Mouse (Mus musculus) neural tube, embryonic 12.5 days (tissue): Measurements from ENCODE around the gene Cpeb1. TPM values are rescaled to one million over a fixed set of nuclear protein-coding genes. Genes with fewer than 3 reads are reported as not detected.

Experiments used
- ATAC-seq: fragments of 200-750 bp; cut with Nextera tagmentation; 2 replicates; pipeline ENCODE4 v1.8.0; 2017; ENCODE audit warnings: low read depth, mild to moderate bottlenecking, moderate TSS enrichment, moderate library complexity; ENCODE audit not compliant: low FRiP score
- H3K27ac ChIP-seq: fragments of 300-500 bp; sonication (generic); 2 replicates; pipeline ENCODE4 v1.5.1; 2016
- H3K27me3 ChIP-seq: fragments of 300-500 bp; sonication (generic); replicated peaks from 2 replicates; pipeline ENCODE4 v1.6.1; 2016; ENCODE audit warnings: mild to moderate bottlenecking
- H3K36me3 ChIP-seq: fragments of 300-500 bp; sonication (generic); 2 replicates; pipeline ENCODE4 v1.6.1; 2016; ENCODE audit warnings: mild to moderate bottlenecking
- H3K4me1 ChIP-seq: fragments of 300-500 bp; sonication (generic); 2 replicates; pipeline ENCODE4 v1.6.1; 2016
- H3K4me2 ChIP-seq: fragments of 300-500 bp; sonication (generic); replicated peaks from 2 replicates; pipeline ENCODE4 v1.6.1; 2016; ENCODE audit warnings: mild to moderate bottlenecking
- H3K4me3 ChIP-seq: fragments of 300-500 bp; sonication (generic); 2 replicates; pipeline ENCODE4 v1.5.1; 2016
- H3K9ac ChIP-seq: fragments of 300-500 bp; sonication (generic); 2 replicates; pipeline ENCODE4 v1.6.1; 2016; ENCODE audit warnings: mild to moderate bottlenecking
- H3K9me3 ChIP-seq: fragments of 300-500 bp; sonication (generic); 2 replicates; pipeline ENCODE4 v1.6.1; 2016; ENCODE audit warnings: mild to moderate bottlenecking
- WGBS: fragments of 180-500 bp; shearing (Covaris S2); methylation state at CpG from one replicate; pipeline ENCODE4 v1.1.7; 2016; 5-methylcytosine and 5-hydroxymethylcytosine counted together
- polyA plus RNA-seq: library from polyadenylated mRNA; unstranded; fragments of >200 nt; fragmentation: Nextera tagmentation; extraction: Ambion mirVana; gene quantifications from 2 replicates; pipeline ENCODE4 v1.2.1, GENCODE M21; 2016

Gene Cpeb1
- polyA plus RNA-seq, 1 experiment from 2014 or later = 4.0 TPM

DNA sequence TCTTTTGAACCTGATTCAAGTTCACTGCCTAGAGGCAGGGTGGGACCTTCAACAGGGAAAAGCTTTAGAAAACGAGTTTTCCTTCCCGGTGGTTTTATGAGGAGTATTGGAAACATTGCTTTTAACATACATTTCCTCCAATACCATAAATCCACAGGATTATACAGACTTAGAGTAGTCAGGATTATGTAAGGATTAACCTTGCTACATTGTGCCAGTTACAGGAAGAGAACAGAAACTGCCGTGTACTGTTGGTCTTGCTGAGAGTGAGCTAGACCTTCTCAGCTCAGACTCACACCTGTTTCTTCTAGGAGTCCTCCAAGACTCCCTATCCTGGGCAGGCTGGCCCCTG lies 116.8 kb downstream of the Cpeb1 start:
- Histone ChIP-seq H3K27me3 (no peaks in the 10 kb centered on the region), H3K4me1 (peaks cover 15% of the 10 kb centered on the region), H3K36me3 (peaks cover 57% of the 10 kb centered on the region), H3K9ac (no peak overlapping the region), H3K9me3 (no peaks in the 10 kb centered on the region), H3K4me2 (no peak overlapping the region), H3K27ac (no peak overlapping the region), H3K4me3 (no peak overlapping the region)
- no peak for ATAC-seq
- WGBS = 92% methylated on average over 3 of the region's 3 CpGs

DNA sequence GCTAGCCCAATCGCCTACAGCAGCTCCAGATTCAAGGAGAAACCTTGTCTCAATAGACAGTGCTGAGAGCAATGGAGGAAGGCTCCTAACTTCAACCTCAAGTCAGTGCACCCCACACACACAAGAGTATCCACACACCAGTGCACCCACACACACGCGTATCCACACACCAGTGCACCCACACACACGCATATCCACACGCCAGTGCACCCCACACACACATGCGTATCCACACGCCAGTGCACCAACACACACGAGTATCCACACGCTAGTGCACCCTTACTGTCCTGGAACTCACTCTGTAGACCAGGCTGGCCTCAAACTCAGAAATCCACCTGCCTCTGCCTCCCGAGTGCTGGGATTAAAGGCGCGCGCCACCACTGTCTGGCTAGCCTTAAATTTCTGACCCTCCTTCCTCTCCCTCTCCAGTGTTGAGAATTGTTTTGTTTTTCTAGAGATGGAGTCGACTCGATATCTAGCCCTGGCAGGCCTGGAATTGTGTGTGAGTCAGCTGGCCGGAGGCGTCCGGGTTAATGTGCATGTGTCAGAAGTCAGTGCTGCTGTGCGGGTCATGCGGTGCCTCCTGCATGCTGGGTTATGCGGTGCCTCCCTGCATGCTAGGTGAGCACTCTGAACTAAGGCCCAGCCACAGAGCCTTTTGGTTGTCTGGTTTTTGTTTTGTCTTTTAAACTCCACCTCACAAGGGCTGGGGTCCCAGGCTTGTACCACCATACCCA lies 117.3 kb downstream of the Cpeb1 start:
- Histone ChIP-seq H3K4me3 (no peak overlapping the region), H3K4me2 (no peak overlapping the region), H3K27me3 (no peaks in the 10 kb centered on the region), H3K9me3 (no peaks in the 10 kb centered on the region), H3K9ac (no peak overlapping the region), H3K27ac (no peak overlapping the region), H3K4me1 (peaks cover 10% of the 10 kb centered on the region), H3K36me3 (peaks cover 54% of the 10 kb centered on the region)
- no peak for ATAC-seq
- WGBS = 95% methylated on average over 21 of the region's 21 CpGs

- peaks cover 7% of the 10 kb centered on the region; the same call in 1 of the 2 replicates for H3K4me1 ChIP-seq
- ATAC-seq = no peak
- H3K27me3 ChIP-seq = no peaks in the 10 kb centered on the region
- 38% methylated on average over 8 of the region's 8 CpGs for WGBS
- no peak overlapping the region for H3K9ac ChIP-seq
- H3K27ac ChIP-seq = no peak overlapping the region
- H3K36me3 ChIP-seq = peaks cover 49% of the 10 kb centered on the region
- H3K4me2 ChIP-seq = no peak overlapping the region
- H3K4me3 ChIP-seq = no peak overlapping the region
- no peaks in the 10 kb centered on the region for H3K9me3 ChIP-seq
Observed at GRCm38 (mm10) chr7:81336432-81336786, 118.9 kb downstream of the Cpeb1 start.

GRCm38 (mm10) chr7:81335705-81336431 lies 119.4 kb downstream of the Cpeb1 start:
- H3K9me3 ChIP-seq = no peaks in the 10 kb centered on the region
- no peak for ATAC-seq
- 63% methylated on average over 18 of the region's 18 CpGs for WGBS
- no peak overlapping the region for H3K4me3 ChIP-seq
- peaks cover 44% of the 10 kb centered on the region for H3K36me3 ChIP-seq
- H3K4me1 ChIP-seq = peaks cover 7% of the 10 kb centered on the region; the same call in 1 of the 2 replicates
- H3K27ac ChIP-seq = no peak overlapping the region
- H3K4me2 ChIP-seq = no peak overlapping the region
- no peak overlapping the region for H3K9ac ChIP-seq
- no peaks in the 10 kb centered on the region for H3K27me3 ChIP-seq

- H3K9ac ChIP-seq = no peak overlapping the region
- no peak for ATAC-seq
- no peak overlapping the region for H3K27ac ChIP-seq
- H3K9me3 ChIP-seq = no peaks in the 10 kb centered on the region
- WGBS = 82% methylated on average over 7 of the region's 7 CpGs
- no peaks in the 10 kb centered on the region for H3K27me3 ChIP-seq
- no peak overlapping the region for H3K4me3 ChIP-seq
- H3K36me3 ChIP-seq = peaks cover 24% of the 10 kb centered on the region
- H3K4me1 ChIP-seq = peaks cover 7% of the 10 kb centered on the region; the same call in 1 of the 2 replicates
- H3K4me2 ChIP-seq = no peak overlapping the region
Observed at GRCm38 (mm10) chr7:81331851-81332250, 123.4 kb downstream of the Cpeb1 start.

GRCm38 (mm10) chr7:81330767-81331166 lies 124.5 kb downstream of the Cpeb1 start:
- H3K4me1 ChIP-seq = peaks cover 1% of the 10 kb centered on the region; the same call in 1 of the 2 replicates
- no peak overlapping the region for H3K4me3 ChIP-seq
- no peaks in the 10 kb centered on the region for H3K27me3 ChIP-seq
- no peak overlapping the region for H3K4me2 ChIP-seq
- no peaks in the 10 kb centered on the region for H3K9me3 ChIP-seq
- H3K36me3 ChIP-seq = peaks cover 22% of the 10 kb centered on the region
- no peak overlapping the region for H3K9ac ChIP-seq
- H3K27ac ChIP-seq = no peak overlapping the region
- 12% methylated on average over 3 of the region's 3 CpGs for WGBS
- no peak for ATAC-seq

GRCm38 (mm10) chr7:81327661-81328060 lies 127.6 kb downstream of the Cpeb1 start:
- no peaks in the 10 kb centered on the region for H3K4me1 ChIP-seq
- H3K27ac ChIP-seq = no peak overlapping the region
- H3K9me3 ChIP-seq = no peaks in the 10 kb centered on the region
- ATAC-seq = no peak
- no peak overlapping the region for H3K4me3 ChIP-seq
- H3K4me2 ChIP-seq = no peak overlapping the region
- H3K27me3 ChIP-seq = no peaks in the 10 kb centered on the region
- no peak overlapping the region for H3K9ac ChIP-seq
- peaks cover 11% of the 10 kb centered on the region for H3K36me3 ChIP-seq
- WGBS = 86% methylated on average over 10 of the region's 10 CpGs

DNA sequence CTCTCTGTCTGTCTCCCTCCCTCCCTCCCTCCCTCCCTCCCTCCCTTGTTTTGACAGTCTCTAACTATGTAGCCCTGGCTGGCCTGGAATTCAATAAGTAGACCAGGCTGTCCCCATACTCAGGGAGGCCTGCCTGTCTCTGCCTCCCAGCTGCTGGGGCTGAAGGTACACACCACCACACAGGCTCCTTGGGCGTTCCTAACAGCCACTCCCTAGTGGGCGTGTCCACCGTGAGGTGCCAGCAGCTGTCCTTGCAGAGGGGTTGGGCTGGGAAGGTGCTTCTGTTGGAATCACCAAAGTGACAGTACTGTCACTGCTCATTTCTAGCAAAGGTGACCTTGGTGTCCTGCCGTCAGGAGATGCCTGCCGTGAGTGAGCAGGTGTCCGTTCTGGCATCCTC lies 128.4 kb downstream of the Cpeb1 start:
- H3K4me3 ChIP-seq = no peak overlapping the region
- no peak overlapping the region for H3K4me2 ChIP-seq
- WGBS = 80% methylated on average over 6 of the region's 6 CpGs
- no peak overlapping the region for H3K9ac ChIP-seq
- H3K36me3 ChIP-seq = peaks cover 6% of the 10 kb centered on the region; the same call in 1 of the 2 replicates
- no peaks in the 10 kb centered on the region for H3K27me3 ChIP-seq
- H3K9me3 ChIP-seq = no peaks in the 10 kb centered on the region
- no peak overlapping the region for H3K27ac ChIP-seq
- H3K4me1 ChIP-seq = no peaks in the 10 kb centered on the region
- no peak for ATAC-seq

- Histone ChIP-seq H3K36me3 (peaks cover 4% of the 10 kb centered on the region; the same call in 1 of the 2 replicates), H3K9me3 (no peaks in the 10 kb centered on the region), H3K9ac (no peak overlapping the region), H3K4me3 (no peak overlapping the region), H3K27me3 (no peaks in the 10 kb centered on the region), H3K4me2 (no peak overlapping the region), H3K27ac (no peak overlapping the region), H3K4me1 (no peaks in the 10 kb centered on the region)
- 91% methylated on average over 12 of the region's 12 CpGs for WGBS
- ATAC-seq = no peak
Observed at GRCm38 (mm10) chr7:81326043-81326442, 129.2 kb downstream of the Cpeb1 start.

DNA sequence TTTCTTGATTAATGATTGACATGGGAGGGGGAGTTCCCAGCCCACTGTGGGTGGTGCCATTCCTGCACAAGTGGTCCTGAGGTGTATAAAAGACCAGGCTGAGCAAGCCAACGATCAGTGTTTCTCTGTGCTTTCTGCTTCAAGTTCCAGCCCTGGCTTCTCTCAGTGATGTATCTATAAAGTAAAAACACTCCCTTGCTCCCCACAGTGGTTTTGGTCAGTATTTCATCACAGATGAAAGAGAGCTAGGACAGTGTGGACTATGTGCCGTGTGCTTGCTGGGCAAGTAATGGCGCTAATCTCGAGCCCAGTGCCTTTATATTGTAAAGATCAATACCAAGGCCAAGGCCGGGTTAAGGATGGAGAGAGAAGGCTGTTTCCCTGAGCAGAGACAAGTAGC lies 133.5 kb downstream of the Cpeb1 start:
- no peak for ATAC-seq
- no peak overlapping the region for H3K4me2 ChIP-seq
- H3K9me3 ChIP-seq = no peaks in the 10 kb centered on the region
- no peaks in the 10 kb centered on the region for H3K27me3 ChIP-seq
- 0 out of 2 replicates have a peak, but pooled peaks cover under 1% of the 10 kb centered on the region for H3K36me3 ChIP-seq
- H3K9ac ChIP-seq = no peak overlapping the region
- H3K4me1 ChIP-seq = no peaks in the 10 kb centered on the region
- H3K27ac ChIP-seq = no peak overlapping the region
- H3K4me3 ChIP-seq = no peak overlapping the region
- WGBS = 84% methylated on average over 5 of the region's 5 CpGs

DNA sequence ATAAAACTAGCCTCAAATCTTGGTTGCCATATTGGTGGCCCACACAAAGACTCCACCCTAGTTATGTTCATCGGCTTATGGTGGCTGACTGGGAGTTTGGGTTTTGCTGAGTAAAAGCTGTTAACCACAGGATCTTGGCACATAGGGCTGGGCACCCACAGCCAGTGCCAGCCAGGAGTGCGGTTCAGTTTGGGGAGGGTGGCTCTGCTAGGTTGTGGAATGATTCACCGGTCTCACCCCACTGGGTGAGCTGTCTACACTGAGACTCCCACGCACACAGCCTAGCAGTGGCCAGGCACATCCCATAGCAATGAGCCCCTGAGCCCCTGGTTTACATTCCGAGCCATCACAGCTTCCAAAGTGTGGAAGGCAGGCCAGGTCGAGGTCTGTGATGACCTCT lies 135.5 kb downstream of the Cpeb1 start:
- ATAC-seq = no peak
- Histone ChIP-seq H3K4me2 (no peak overlapping the region), H3K27me3 (no peaks in the 10 kb centered on the region), H3K4me3 (no peak overlapping the region), H3K9ac (no peak overlapping the region), H3K4me1 (no peaks in the 10 kb centered on the region), H3K36me3 (no peaks in the 10 kb centered on the region), H3K27ac (no peak overlapping the region), H3K9me3 (no peaks in the 10 kb centered on the region)
- 88% methylated on average over 6 of the region's 6 CpGs for WGBS

DNA sequence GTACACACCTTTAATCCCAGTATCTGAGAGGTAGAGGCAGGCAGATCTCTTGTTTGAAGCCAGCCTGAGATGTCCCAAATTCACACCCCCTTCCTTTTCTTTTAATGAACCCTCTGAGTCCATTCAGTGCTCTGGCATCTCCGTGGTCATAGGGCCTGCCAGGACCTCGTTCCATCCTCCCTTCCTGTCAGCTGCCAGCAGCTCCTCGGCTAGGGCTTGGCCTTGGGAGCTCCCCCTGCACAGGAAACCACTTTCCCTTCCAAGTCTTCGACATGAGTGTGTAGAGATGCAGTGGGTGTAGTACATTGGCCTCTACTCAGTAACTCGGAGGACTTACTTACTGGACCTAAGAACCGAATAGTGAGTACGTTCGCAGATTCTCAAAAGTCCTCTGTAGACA lies 139.7 kb downstream of the Cpeb1 start:
- Histone ChIP-seq H3K4me1 (no peaks in the 10 kb centered on the region), H3K9ac (no peak overlapping the region), H3K36me3 (no peaks in the 10 kb centered on the region), H3K4me3 (no peak overlapping the region), H3K27ac (no peak overlapping the region), H3K27me3 (no peaks in the 10 kb centered on the region), H3K9me3 (no peaks in the 10 kb centered on the region), H3K4me2 (no peak overlapping the region)
- WGBS = 80% methylated on average over 8 of the region's 8 CpGs
- no peak for ATAC-seq

DNA sequence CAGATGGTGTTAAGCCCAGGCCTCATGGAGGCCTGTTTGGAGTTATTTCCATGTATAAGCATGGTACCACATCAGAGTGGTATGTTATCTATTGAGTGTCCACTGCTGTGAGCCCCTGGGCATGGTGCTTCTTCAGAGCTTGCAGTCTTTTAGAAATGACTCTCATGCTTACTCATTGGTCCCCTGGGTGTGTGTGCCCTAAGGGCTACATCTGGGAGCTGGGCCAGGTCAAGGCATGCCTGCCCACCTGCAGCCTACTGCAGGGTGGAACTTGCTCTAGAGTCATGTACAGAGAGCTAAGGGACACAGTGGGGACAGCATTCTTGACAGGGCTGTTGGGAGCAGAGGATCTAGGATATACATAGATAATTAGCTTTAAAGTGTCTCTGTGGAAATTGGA lies 143.7 kb downstream of the Cpeb1 start:
- no peak for ATAC-seq
- Histone ChIP-seq H3K9ac (no peak overlapping the region), H3K4me3 (no peak overlapping the region), H3K27ac (no peak overlapping the region), H3K36me3 (no peaks in the 10 kb centered on the region), H3K4me1 (no peaks in the 10 kb centered on the region), H3K27me3 (no peaks in the 10 kb centered on the region), H3K4me2 (no peak overlapping the region), H3K9me3 (no peaks in the 10 kb centered on the region)
